Comparison of ENCODE assay signal across 9 mouse cellular contexts in genomic region chr11:69559183-69559582, GRCm38 (mm10). TPM values are rescaled to one million over a fixed set of nuclear protein-coding genes. Genes with fewer than 3 reads are reported as not detected.
DNase-seq lines count a peak whose midpoint lies in the region; ATAC-seq and TF ChIP-seq lines count a peak whose summit lies in the region.
"Had no signal": no experiment of that assay in that cellular context is flagged by ENCODE, and none has a peak within 500 bp of the region (broad histone marks: within the 10 kb centered on the region; RNA-seq: fewer than 3 reads in every experiment).

No protein-coding gene starts in this region.

- H3K36me3 ChIP-seq in E14TG2a.4 (ENCODE audit: insufficient read depth, low read length) = peaks cover 25% of the 10 kb centered on the region
- H3K36me3 ChIP-seq in embryonic facial prominence, embryonic 12.5 days = peaks cover 41% of the 10 kb centered on the region
- peaks cover 24% of the 10 kb centered on the region; the same call in 1 of the 2 replicates for H3K36me3 ChIP-seq in heart, postnatal 0 days (replicated peaks; ENCODE audit: control insufficient read depth, insufficient read depth, low read length)
- peaks cover 37% of the 10 kb centered on the region for H3K36me3 ChIP-seq in liver, embryonic 13.5 days

- WGBS in embryonic facial prominence, embryonic 12.5 days = 11% methylated on average over 5 of the region's 5 CpGs
- WGBS in heart, postnatal 0 days = 10% methylated on average over 5 of the region's 5 CpGs
- WGBS in liver, embryonic 13.5 days (ENCODE audit: insufficient replicate concordance) = 14% methylated on average over 5 of the region's 5 CpGs

- no peak for TF ChIP-seq CTCF in E14TG2a.4 (conservative IDR thresholded peaks at IDR 0.05; ENCODE audit: low read length)
- TF ChIP-seq CTCF in heart, postnatal 0 days (IDR thresholded peaks at IDR 0.05; ENCODE audit: low read depth) = no peak

- H3K27me3 ChIP-seq in E14TG2a.4 (ENCODE audit: insufficient read depth, low read length) = peaks cover 25% of the 10 kb centered on the region
- no peaks in the 10 kb centered on the region for H3K27me3 ChIP-seq in embryonic facial prominence, embryonic 12.5 days
- no peaks in the 10 kb centered on the region for H3K27me3 ChIP-seq in heart, postnatal 0 days (ENCODE audit: control insufficient read depth, insufficient read depth, low read length)
- peaks cover 70% of the 10 kb centered on the region for H3K27me3 ChIP-seq in liver, embryonic 13.5 days
- H3K27me3 ChIP-seq: Patski had no signal

- peak overlapping the region; percentile 78 for H3K4me3 ChIP-seq in E14TG2a.4 (replicated peaks; ENCODE audit: low read length)
- H3K4me3 ChIP-seq in embryonic facial prominence, embryonic 12.5 days = peak overlapping the region; percentile 81
- peak overlapping the region; percentile 69 for H3K4me3 ChIP-seq in heart, postnatal 0 days (ENCODE audit: low read depth, low read length)
- H3K4me3 ChIP-seq in liver, embryonic 13.5 days (replicated peaks) = peak overlapping the region; percentile 46

- H3K4me2 ChIP-seq in embryonic facial prominence, embryonic 12.5 days (replicated peaks) = peak overlapping the region; percentile 82
- H3K4me2 ChIP-seq in heart, postnatal 0 days (ENCODE audit: low read depth, low read length) = peak overlapping the region; percentile 85
- H3K4me2 ChIP-seq in liver, embryonic 13.5 days = peak overlapping the region; percentile 56

- TF ChIP-seq EP300 in heart, postnatal 0 days (IDR thresholded peaks at IDR 0.05; ENCODE audit: low read depth) = peak; percentile 88

- peaks cover 91% of the 10 kb centered on the region for H3K4me1 ChIP-seq in E14TG2a.4 (replicated peaks; ENCODE audit: low read depth, low read length)
- H3K4me1 ChIP-seq in embryonic facial prominence, embryonic 12.5 days = peaks cover 60% of the 10 kb centered on the region
- 0 out of 2 replicates have a peak, but pooled peaks cover 12% of the 10 kb centered on the region for H3K4me1 ChIP-seq in heart, postnatal 0 days (ENCODE audit: control insufficient read depth, insufficient read depth)
- peaks cover 38% of the 10 kb centered on the region for H3K4me1 ChIP-seq in liver, embryonic 13.5 days (replicated peaks)

- DNase-seq in heart, postnatal 0 days (ENCODE audit: low spot score) = peak; percentile 89
- no peak for DNase-seq in liver, embryonic 13.5 days
- DNase-seq in ovary, postnatal 10 days (ENCODE audit: low spot score) = no peak
- no peak for DNase-seq in spleen, postnatal 36 days (ENCODE audit: low spot score in 2 of 2)
- DNase-seq in cerebellum, postnatal 36 days = no peak

- ATAC-seq in embryonic facial prominence, embryonic 12.5 days (ENCODE audit: insufficient number of reproducible peaks, insufficient read depth, low FRiP score, low TSS enrichment) = no peak
- peak; percentile 87 for ATAC-seq in heart, postnatal 0 days (ENCODE audit: insufficient read depth, low read depth)
- ATAC-seq in liver, embryonic 13.5 days (ENCODE audit: low read depth) = no peak
- no peak for ATAC-seq in megakaryocyte progenitor cell, adult 5-6 weeks (replicated peaks; ENCODE audit: poor library complexity)
- ATAC-seq: Patski had no signal

- H3K27ac ChIP-seq in embryonic facial prominence, embryonic 12.5 days = peak overlapping the region; percentile 94; the same call in 1 of the 2 replicates
- peak overlapping the region; percentile 97 for H3K27ac ChIP-seq in heart, postnatal 0 days (ENCODE audit: low read depth)
- no peak overlapping the region for H3K27ac ChIP-seq in liver, embryonic 13.5 days

- no peaks in the 10 kb centered on the region for H3K9me3 ChIP-seq in E14TG2a.4 (ENCODE audit: low read length)
- H3K9me3 ChIP-seq in embryonic facial prominence, embryonic 12.5 days = no peaks in the 10 kb centered on the region
- H3K9me3 ChIP-seq in heart, postnatal 0 days (replicated peaks; ENCODE audit: control insufficient read depth, low read length) = no peaks in the 10 kb centered on the region
- no peaks in the 10 kb centered on the region for H3K9me3 ChIP-seq in liver, embryonic 13.5 days (replicated peaks)

- H3K9ac ChIP-seq in embryonic facial prominence, embryonic 12.5 days = peak overlapping the region; percentile 91
- H3K9ac ChIP-seq in heart, postnatal 0 days (replicated peaks; ENCODE audit: low read depth, low read length) = peak overlapping the region; percentile 85
- H3K9ac ChIP-seq in liver, embryonic 13.5 days = peak overlapping the region; percentile 17; the same call in 1 of the 2 replicates

RNA-seq across cellular contexts. Expression of gene Efnb3, which starts 0.8 kb away (rescaled TPM):
- 57.0 and 61.9 TPM in 2 replicates for polyA plus RNA-seq in embryonic facial prominence, embryonic 12.5 days (2016; fragmentation: Nextera tagmentation; extraction: Ambion mirVana)
- 70.1 and 79.5 TPM in 2 replicates for total RNA-seq in heart, postnatal 0 days (2014; rRNA removed; ENCODE audit: low replicate concordance)
- polyA plus RNA-seq in heart, postnatal 0 days (2015; fragmentation: Nextera tagmentation; extraction: Ambion mirVana) = 69.4 and 75.6 TPM in 2 replicates
- 0.75 and 0.85 TPM in 2 replicates for polyA plus RNA-seq in liver, embryonic 13.5 days (2015; fragmentation: Nextera tagmentation; extraction: Ambion mirVana)
- total RNA-seq in megakaryocyte progenitor cell, adult 5-6 weeks (2015) = 0.15 TPM in 1 of 2 replicates, not detected in the other
- total RNA-seq in megakaryocyte progenitor cell, adult 5-6 weeks (2017) = 0.24 and 0.33 TPM in 2 replicates

RNA-seq across cellular contexts. Expression of gene Dnah2, which starts 10.3 kb away (rescaled TPM):
- 2.4 and 2.8 TPM in 2 replicates for polyA plus RNA-seq in embryonic facial prominence, embryonic 12.5 days (2016; fragmentation: Nextera tagmentation; extraction: Ambion mirVana)
- not detected in 2 replicates for total RNA-seq in heart, postnatal 0 days (2014; rRNA removed; ENCODE audit: low replicate concordance)
- polyA plus RNA-seq in heart, postnatal 0 days (2015; fragmentation: Nextera tagmentation; extraction: Ambion mirVana) = 0.03 and 0.30 TPM in 2 replicates
- polyA plus RNA-seq in liver, embryonic 13.5 days (2015; fragmentation: Nextera tagmentation; extraction: Ambion mirVana) = 0.06 and 0.12 TPM in 2 replicates
- 0.07 TPM in 1 of 2 replicates, not detected in the other for total RNA-seq in megakaryocyte progenitor cell, adult 5-6 weeks (2015)
- total RNA-seq in megakaryocyte progenitor cell, adult 5-6 weeks (2017) = under 0.01 TPM in 1 of 2 replicates, not detected in the other

RNA-seq across cellular contexts. Expression of gene Wrap53, which starts 20.9 kb away (rescaled TPM):
- 29.4 and 36.2 TPM in 2 replicates for polyA plus RNA-seq in embryonic facial prominence, embryonic 12.5 days (2016; fragmentation: Nextera tagmentation; extraction: Ambion mirVana)
- total RNA-seq in heart, postnatal 0 days (2014; rRNA removed; ENCODE audit: low replicate concordance) = 12.4 and 18.7 TPM in 2 replicates
- polyA plus RNA-seq in heart, postnatal 0 days (2015; fragmentation: Nextera tagmentation; extraction: Ambion mirVana) = 6.7 and 7.8 TPM in 2 replicates
- 23.1 and 23.7 TPM in 2 replicates for polyA plus RNA-seq in liver, embryonic 13.5 days (2015; fragmentation: Nextera tagmentation; extraction: Ambion mirVana)
- total RNA-seq in megakaryocyte progenitor cell, adult 5-6 weeks (2015) = 16.2 and 18.3 TPM in 2 replicates
- total RNA-seq in megakaryocyte progenitor cell, adult 5-6 weeks (2017) = 6.2 and 6.9 TPM in 2 replicates

RNA-seq across cellular contexts. Expression of gene Trp53, which starts 21.0 kb away (rescaled TPM):
- 159 and 161 TPM in 2 replicates for polyA plus RNA-seq in embryonic facial prominence, embryonic 12.5 days (2016; fragmentation: Nextera tagmentation; extraction: Ambion mirVana)
- 33.6 and 35.9 TPM in 2 replicates for total RNA-seq in heart, postnatal 0 days (2014; rRNA removed; ENCODE audit: low replicate concordance)
- polyA plus RNA-seq in heart, postnatal 0 days (2015; fragmentation: Nextera tagmentation; extraction: Ambion mirVana) = 31.5 and 32.6 TPM in 2 replicates
- polyA plus RNA-seq in liver, embryonic 13.5 days (2015; fragmentation: Nextera tagmentation; extraction: Ambion mirVana) = 83.0 and 90.4 TPM in 2 replicates
- total RNA-seq in megakaryocyte progenitor cell, adult 5-6 weeks (2015) = 124 and 173 TPM in 2 replicates
- 65.1 and 65.6 TPM in 2 replicates for total RNA-seq in megakaryocyte progenitor cell, adult 5-6 weeks (2017)

RNA-seq across cellular contexts. Expression of gene Atp1b2, which starts 46.6 kb away (rescaled TPM):
- polyA plus RNA-seq in embryonic facial prominence, embryonic 12.5 days (2016; fragmentation: Nextera tagmentation; extraction: Ambion mirVana) = 4.2 and 5.3 TPM in 2 replicates
- 23.7 and 24.7 TPM in 2 replicates for total RNA-seq in heart, postnatal 0 days (2014; rRNA removed; ENCODE audit: low replicate concordance)
- polyA plus RNA-seq in heart, postnatal 0 days (2015; fragmentation: Nextera tagmentation; extraction: Ambion mirVana) = 15.1 and 16.8 TPM in 2 replicates
- polyA plus RNA-seq in liver, embryonic 13.5 days (2015; fragmentation: Nextera tagmentation; extraction: Ambion mirVana) = 21.7 and 30.8 TPM in 2 replicates
- 19.6 and 44.5 TPM in 2 replicates for total RNA-seq in megakaryocyte progenitor cell, adult 5-6 weeks (2015)
- 2.0 and 4.0 TPM in 2 replicates for total RNA-seq in megakaryocyte progenitor cell, adult 5-6 weeks (2017)

Comparison
In these comparisons a context has a peak if more than half of its experiments do, and no peak if none do; other contexts are left out.
1. H3K9ac ChIP-seq: peak in every context shown above with its lines; median percentile 91 in embryonic facial prominence, embryonic 12.5 days; 85 in heart, postnatal 0 days; 17 in liver, embryonic 13.5 days.
2. RNA of gene Efnb3, which starts 0.8 kb away (polyA plus RNA-seq): 69.4 to 75.6 TPM in heart, postnatal 0 days and 57.0 to 61.9 TPM in embryonic facial prominence, embryonic 12.5 days; 0.75 to 0.85 TPM in liver, embryonic 13.5 days; every median in the first group is over 10 times any median in the second.
3. Peak in every context shown above with its lines, with median percentiles within 50 percentile points of each other: H3K4me3 ChIP-seq and H3K4me2 ChIP-seq.